Mouse (Mus musculus): Measurements from ENCODE around the gene Aqp11. TPM values are rescaled to one million over a fixed set of nuclear protein-coding genes. Genes with fewer than 3 reads are reported as not detected.

Aqp11 gene
- polyA plus RNA-seq, 1 experiment from 2014 or later: 22.1 TPM

DNA sequence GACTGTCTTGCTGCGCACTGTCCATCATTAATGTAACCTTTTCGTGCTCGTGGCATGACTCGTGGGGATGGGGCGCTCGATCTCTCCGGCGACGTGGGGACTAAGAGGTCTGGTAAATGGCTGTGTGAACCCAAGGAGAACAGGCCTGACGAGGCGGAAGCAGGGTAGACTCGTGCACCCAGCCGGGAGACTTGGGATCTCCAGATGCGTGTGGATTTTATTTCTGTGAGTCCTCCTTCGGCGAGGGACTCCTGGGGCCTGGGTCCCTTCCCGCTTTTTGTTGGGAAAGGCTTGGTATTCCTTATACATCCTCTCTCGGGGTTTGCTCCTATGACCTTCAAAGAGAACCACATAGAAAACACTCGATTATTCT, 42.0 kb downstream of the Aqp11 start:
- Histone ChIP-seq H3K9ac (peak overlapping the region; percentile 93), H3K27me3 (no peaks in the 10 kb centered on the region), H3K4me2 (peak overlapping the region; percentile 90), H3K4me3 (peak overlapping the region; percentile 100), H3K36me3 (peaks cover 15% of the 10 kb centered on the region), H3K9me3 (no peaks in the 10 kb centered on the region), H3K4me1 (replicated peaks) (peaks cover 19% of the 10 kb centered on the region), H3K27ac (replicated peaks) (peak overlapping the region; percentile 86)
- WGBS: 32% methylated on average over 19 of the region's 19 CpGs
- ATAC-seq (ENCODE audit: low FRiP score, low read depth): peak; percentile 83

DNA sequence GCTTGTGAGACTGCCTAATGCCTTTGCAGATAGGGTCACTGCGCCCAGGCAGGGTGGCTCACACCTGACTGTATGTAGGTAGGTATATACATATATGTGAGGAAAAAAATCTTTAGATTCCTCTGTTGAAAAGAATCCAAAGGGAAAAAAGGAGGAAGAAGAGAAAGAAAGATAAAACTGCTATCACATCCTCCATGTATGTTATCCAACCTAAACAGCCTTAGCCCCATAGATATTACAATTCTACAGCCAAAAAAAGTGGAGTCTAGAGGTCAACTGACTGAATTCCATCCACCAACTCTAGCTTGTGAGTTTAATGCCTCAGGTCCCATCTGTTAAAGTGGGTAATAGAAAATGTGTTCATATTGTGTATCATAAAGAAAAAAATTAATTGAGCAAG, 42.6 kb downstream of the Aqp11 start:
- H3K9me3 ChIP-seq: no peaks in the 10 kb centered on the region
- H3K4me3 ChIP-seq: no peak overlapping the region
- no peaks in the 10 kb centered on the region for H3K27me3 ChIP-seq
- peaks cover 15% of the 10 kb centered on the region for H3K36me3 ChIP-seq
- 100% methylated on average over 1 of the region's 1 CpGs for WGBS
- H3K4me1 ChIP-seq (replicated peaks): peaks cover 19% of the 10 kb centered on the region
- 0 out of 2 replicates have a peak overlapping the region, but pooled peaks have one; percentile 93 for H3K9ac ChIP-seq
- no peak overlapping the region for H3K27ac ChIP-seq (replicated peaks)
- no peak for ATAC-seq (ENCODE audit: low FRiP score, low read depth)
- H3K4me2 ChIP-seq: peak overlapping the region; percentile 90

DNA sequence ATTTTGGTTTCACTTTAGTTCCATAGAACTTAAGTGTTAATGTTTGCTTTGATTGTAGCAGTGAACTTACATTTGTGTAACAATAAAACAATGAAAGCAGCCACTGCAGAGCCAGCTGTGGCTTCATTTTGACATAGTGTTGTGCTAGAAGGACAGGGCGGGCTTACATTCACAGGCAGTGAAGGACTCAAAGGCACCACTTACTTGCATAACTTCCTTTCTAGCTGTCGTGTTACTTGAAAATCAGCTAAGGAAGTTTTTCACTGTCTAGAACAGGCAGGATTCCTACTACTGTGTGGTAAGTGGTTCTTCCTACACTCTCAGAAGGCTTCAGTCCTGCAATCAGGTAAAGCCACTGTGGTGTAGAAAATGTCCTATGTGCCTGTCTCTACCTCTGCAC, 50.3 kb downstream of the Aqp11 start:
- H3K9me3 ChIP-seq: no peaks in the 10 kb centered on the region
- H3K36me3 ChIP-seq: peaks cover 36% of the 10 kb centered on the region
- 90% methylated on average over 2 of the region's 2 CpGs for WGBS
- H3K4me1 ChIP-seq (replicated peaks): no peaks in the 10 kb centered on the region
- H3K9ac ChIP-seq: no peak overlapping the region
- no peaks in the 10 kb centered on the region for H3K27me3 ChIP-seq
- H3K27ac ChIP-seq (replicated peaks): no peak overlapping the region
- H3K4me2 ChIP-seq: no peak overlapping the region
- no peak for ATAC-seq (ENCODE audit: low FRiP score, low read depth)
- no peak overlapping the region for H3K4me3 ChIP-seq

DNA sequence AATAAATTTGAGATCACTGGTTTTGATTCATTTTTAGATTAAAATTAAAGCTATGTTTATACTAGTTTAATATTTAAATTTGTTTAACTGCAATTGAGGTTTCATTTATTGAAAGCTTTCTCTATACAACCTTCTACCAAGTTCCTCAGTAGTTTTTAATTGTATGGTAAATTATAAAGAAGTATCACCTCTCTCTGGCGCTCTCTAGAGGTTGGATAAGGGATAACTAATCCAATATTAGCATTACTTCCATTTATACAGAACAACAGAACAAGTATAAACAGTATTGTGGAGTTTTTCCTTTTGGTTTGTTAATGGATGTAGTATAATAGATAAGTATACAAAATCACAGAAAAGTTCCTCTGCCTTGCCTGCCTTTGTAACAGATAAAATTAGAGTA, 58.9 kb downstream of the Aqp11 start:
- H3K27ac ChIP-seq (replicated peaks): no peak overlapping the region
- H3K27me3 ChIP-seq: no peaks in the 10 kb centered on the region
- 29% methylated on average over 1 of the region's 1 CpGs for WGBS
- peaks cover 59% of the 10 kb centered on the region for H3K36me3 ChIP-seq
- H3K9ac ChIP-seq: no peak overlapping the region
- ATAC-seq (ENCODE audit: low FRiP score, low read depth): no peak
- no peaks in the 10 kb centered on the region for H3K9me3 ChIP-seq
- H3K4me1 ChIP-seq (replicated peaks): no peaks in the 10 kb centered on the region
- no peak overlapping the region for H3K4me3 ChIP-seq
- no peak overlapping the region for H3K4me2 ChIP-seq

Other genes with a start within 250 kb of the Aqp11 start
- 53.0 and 59.2 TPM in 2 replicates for gene Aamdc, start 158.8 kb downstream of the Aqp11 start, polyA plus RNA-seq (2015; fragmentation: Nextera tagmentation; extraction: Ambion mirVana)
- 24.1 and 25.6 TPM in 2 replicates for gene Rsf1, start 158.4 kb downstream of the Aqp11 start, polyA plus RNA-seq (2015; fragmentation: Nextera tagmentation; extraction: Ambion mirVana)
- gene Clns1a, start 41.7 kb downstream of the Aqp11 start, polyA plus RNA-seq (2015; fragmentation: Nextera tagmentation; extraction: Ambion mirVana): 174 and 175 TPM in 2 replicates
- gene Pak1, start 50.3 kb upstream of the Aqp11 start, polyA plus RNA-seq (2015; fragmentation: Nextera tagmentation; extraction: Ambion mirVana): 130 and 141 TPM in 2 replicates
- gene Gdpd4, start 181.7 kb upstream of the Aqp11 start, polyA plus RNA-seq (2015; fragmentation: Nextera tagmentation; extraction: Ambion mirVana): not detected in 2 replicates